Mouse (Mus musculus) kidney, postnatal 25 days (tissue): ENCODE data around the gene Hand1.
"Not testable (repeated sequence)": the region's sequence is repeated elsewhere in the genome, so short reads cannot be mapped to it uniquely, and the experiment has no call there.

Source experiments
- DNase-seq, 2 experiments: peaks; one replicate each; pipeline ENCODE4 v3.0.0; 2021; ENCODE audit warnings: mixed read lengths in 2 of 2

The Hand1 gene

GRCm38 (mm10) chr11:57832552-57833201 is at the start of gene Hand1:
Gene Hand1, minus strand, starts transcription at chr11:57832818.
- DNase-seq: no peak

- DNase-seq: no peak
Observed at GRCm38 (mm10) chr11:57876157-57876556, 43.5 kb upstream of the Hand1 start.

- no peak for DNase-seq
Observed at GRCm38 (mm10) chr11:57873014-57873413, 40.4 kb upstream of the Hand1 start.

GRCm38 (mm10) chr11:57868753-57869460 is 36.3 kb upstream of the Hand1 start:
- DNase-seq: peak in 1 of 2 experiments; percentile 8

GRCm38 (mm10) chr11:57866466-57866865 is 33.8 kb upstream of the Hand1 start:
- DNase-seq: no peak

- no peak for DNase-seq
Observed at GRCm38 (mm10) chr11:57864577-57864976, 32.0 kb upstream of the Hand1 start.

GRCm38 (mm10) chr11:57862088-57862487 is 29.5 kb upstream of the Hand1 start:
- DNase-seq: no peak

GRCm38 (mm10) chr11:57857709-57858108 is 25.1 kb upstream of the Hand1 start:
- DNase-seq: no peak

- DNase-seq: no peak
Observed at GRCm38 (mm10) chr11:57853571-57853970, 21.0 kb upstream of the Hand1 start.

GRCm38 (mm10) chr11:57850931-57851330 is 18.3 kb upstream of the Hand1 start:
- no peak for DNase-seq

- no peak for DNase-seq
Observed at GRCm38 (mm10) chr11:57850298-57850697, 17.7 kb upstream of the Hand1 start.

- no peak for DNase-seq
Observed at GRCm38 (mm10) chr11:57847396-57847795, 14.8 kb upstream of the Hand1 start.

- not testable (repeated sequence) for DNase-seq
Observed at GRCm38 (mm10) chr11:57846421-57847363, 14.1 kb upstream of the Hand1 start.

GRCm38 (mm10) chr11:57841391-57841790 is 8.8 kb upstream of the Hand1 start:
- no peak for DNase-seq

GRCm38 (mm10) chr11:57840986-57841385 is 8.4 kb upstream of the Hand1 start:
- DNase-seq: no peak

GRCm38 (mm10) chr11:57837861-57838680 is 5.5 kb upstream of the Hand1 start:
- no peak for DNase-seq

- no peak for DNase-seq
Observed at GRCm38 (mm10) chr11:57836872-57837680, 4.5 kb upstream of the Hand1 start.

GRCm38 (mm10) chr11:57836401-57836800 is 3.8 kb upstream of the Hand1 start:
- DNase-seq: no peak

GRCm38 (mm10) chr11:57835931-57836330 is 3.3 kb upstream of the Hand1 start:
- DNase-seq: no peak

GRCm38 (mm10) chr11:57835331-57835730 is 2.7 kb upstream of the Hand1 start:
- no peak for DNase-seq

- no peak for DNase-seq
Observed at GRCm38 (mm10) chr11:57834031-57834430, 1.4 kb upstream of the Hand1 start.
